Mouse (Mus musculus) liver, adult 2 months (tissue): ENCODE measurements at regions not wholly inside any gene's neighbourhood (a gene's known extent, or its start where the extent isn't known, plus 50 kb on each side); places are given as distances from the start of the nearest gene placed in this dataset.

Experiments
- DNase-seq: peaks from one replicate; pipeline ENCODE4 v3.0.0-alpha.2; 2011; ENCODE audit warnings: low read depth, low spot score; ENCODE audit errors: extremely low read depth
- H3K27ac ChIP-seq: fragments of 200-500 bp; replicated peaks from 2 replicates; pipeline ENCODE4 v1.5.1; 2012; ENCODE audit warnings: low read depth, mild to moderate bottlenecking, control low read depth, inconsistent platforms, low read length; ENCODE audit not compliant: insufficient read depth
- H3K27me3 ChIP-seq: fragments of 200-500 bp; 2 replicates; pipeline ENCODE4 v1.6.1; 2012; ENCODE audit warnings: mild to moderate bottlenecking, moderate library complexity, low read length, inconsistent platforms; ENCODE audit not compliant: control insufficient read depth, insufficient read depth
- H3K36me3 ChIP-seq: fragments of 200-500 bp; 2 replicates; pipeline ENCODE4 v1.6.1; 2012; ENCODE audit warnings: low read length, inconsistent platforms; ENCODE audit not compliant: control insufficient read depth, insufficient read depth
- H3K4me1 ChIP-seq: fragments of 200-500 bp; 2 replicates; pipeline ENCODE4 v1.6.1; 2011; ENCODE audit warnings: low read length; ENCODE audit not compliant: control insufficient read depth, insufficient read depth
- H3K4me3 ChIP-seq: fragments of 200-500 bp; 2 replicates; pipeline ENCODE4 v1.5.1; 2011; ENCODE audit warnings: low read depth, mild to moderate bottlenecking, control low read depth, low read length, moderate library complexity; ENCODE audit not compliant: insufficient read depth
- H3K79me2 ChIP-seq: fragments of 200-500 bp; 2 replicates; pipeline ENCODE4 v1.6.1; 2012; ENCODE audit warnings: inconsistent platforms, mild to moderate bottlenecking, low read length, moderate library complexity; ENCODE audit not compliant: control insufficient read depth, insufficient read depth
- H3K9ac ChIP-seq: fragments of 200-500 bp; 2 replicates; pipeline ENCODE4 v1.6.1; 2012; ENCODE audit warnings: low read depth, mild to moderate bottlenecking, control low read depth, inconsistent platforms, low read length
- CTCF ChIP-seq: fragments of 200-500 bp; IDR thresholded peaks from 2 replicates; pipeline ENCODE4 v1.5.1; 2011; ENCODE audit warnings: low read depth, low read length, control low read depth
- POLR2A ChIP-seq: fragments of 200-500 bp; IDR thresholded peaks from 2 replicates; pipeline ENCODE4 v1.6.1; 2011; ENCODE audit warnings: low read length, control low read depth; ENCODE audit not compliant: insufficient read depth; ENCODE audit errors: extremely low read depth
- WGBS: fragments of 180-500 bp; shearing (Covaris S2); methylation state at CpG from one replicate; pipeline ENCODE4 v1.1.7; 2018; 5-methylcytosine and 5-hydroxymethylcytosine counted together

- Histone ChIP-seq H3K4me3 (no peak overlapping the region), H3K36me3 (no peaks in the 10 kb centered on the region), H3K79me2 (no peaks in the 10 kb centered on the region), H3K27me3 (no peaks in the 10 kb centered on the region), H3K9ac (no peak overlapping the region), H3K27ac (no peak overlapping the region), H3K4me1 (no peaks in the 10 kb centered on the region)
- no peak for TF ChIP-seq CTCF
- TF ChIP-seq POLR2A: no peak
- WGBS: 81% methylated on average over 4 of the region's 4 CpGs
- DNase-seq: no peak
Observed at GRCm38 (mm10) chr14:116586742-116587141, 338.4 kb upstream of the Gpc6 start.

- H3K27ac ChIP-seq: no peak overlapping the region
- no peak overlapping the region for H3K9ac ChIP-seq
- no peak for DNase-seq
- H3K27me3 ChIP-seq: no peaks in the 10 kb centered on the region
- H3K4me1 ChIP-seq: no peaks in the 10 kb centered on the region
- TF ChIP-seq CTCF: no peak
- no peak for TF ChIP-seq POLR2A
- H3K79me2 ChIP-seq: no peaks in the 10 kb centered on the region
- WGBS: 80% methylated on average over 2 of the region's 2 CpGs
- H3K36me3 ChIP-seq: no peaks in the 10 kb centered on the region
- H3K4me3 ChIP-seq: no peak overlapping the region
Observed at GRCm38 (mm10) chr14:116589529-116589928, 335.6 kb upstream of the Gpc6 start.

- Histone ChIP-seq H3K9ac (no peak overlapping the region), H3K79me2 (no peaks in the 10 kb centered on the region), H3K27ac (no peak overlapping the region), H3K4me1 (no peaks in the 10 kb centered on the region), H3K4me3 (no peak overlapping the region), H3K27me3 (no peaks in the 10 kb centered on the region), H3K36me3 (no peaks in the 10 kb centered on the region)
- TF ChIP-seq CTCF (no peak), POLR2A (no peak)
- DNase-seq: no peak
- 78% methylated on average over 3 of the region's 3 CpGs for WGBS
Observed at GRCm38 (mm10) chr14:116590111-116590510, 335.0 kb upstream of the Gpc6 start.

- H3K4me3 ChIP-seq: no peak overlapping the region
- H3K27ac ChIP-seq: no peak overlapping the region
- H3K4me1 ChIP-seq: no peaks in the 10 kb centered on the region
- no peaks in the 10 kb centered on the region for H3K79me2 ChIP-seq
- no peak for DNase-seq
- no peaks in the 10 kb centered on the region for H3K36me3 ChIP-seq
- WGBS: 95% methylated on average over 2 of the region's 2 CpGs
- no peaks in the 10 kb centered on the region for H3K27me3 ChIP-seq
- no peak for TF ChIP-seq CTCF
- no peak overlapping the region for H3K9ac ChIP-seq
Observed at GRCm38 (mm10) chr14:116608130-116608529, 317.0 kb upstream of the Gpc6 start.

- no peak for TF ChIP-seq CTCF
- TF ChIP-seq POLR2A: no peak
- Histone ChIP-seq H3K27ac (no peak overlapping the region), H3K4me3 (no peak overlapping the region), H3K79me2 (no peaks in the 10 kb centered on the region), H3K27me3 (no peaks in the 10 kb centered on the region), H3K9ac (no peak overlapping the region), H3K4me1 (no peaks in the 10 kb centered on the region), H3K36me3 (no peaks in the 10 kb centered on the region)
- DNase-seq: no peak
- 87% methylated on average over 3 of the region's 3 CpGs for WGBS
Observed at GRCm38 (mm10) chr14:116611210-116611609, 313.9 kb upstream of the Gpc6 start.

- Histone ChIP-seq H3K9ac (no peak overlapping the region), H3K79me2 (no peaks in the 10 kb centered on the region), H3K27me3 (no peaks in the 10 kb centered on the region), H3K36me3 (no peaks in the 10 kb centered on the region), H3K4me3 (no peak overlapping the region), H3K4me1 (no peaks in the 10 kb centered on the region), H3K27ac (no peak overlapping the region)
- 68% methylated on average over 2 of the region's 2 CpGs for WGBS
- TF ChIP-seq POLR2A (no peak), CTCF (no peak)
- DNase-seq: no peak
Observed at GRCm38 (mm10) chr14:116632181-116632580, 292.9 kb upstream of the Gpc6 start.

GRCm38 (mm10) chr14:116642091-116642490 lies 283.0 kb upstream of the Gpc6 start:
- TF ChIP-seq POLR2A (no peak), CTCF (no peak)
- H3K4me3 ChIP-seq: no peak overlapping the region
- H3K79me2 ChIP-seq: no peaks in the 10 kb centered on the region
- no peak overlapping the region for H3K9ac ChIP-seq
- H3K27me3 ChIP-seq: no peaks in the 10 kb centered on the region
- no peaks in the 10 kb centered on the region for H3K36me3 ChIP-seq
- H3K27ac ChIP-seq: no peak overlapping the region
- DNase-seq: peak; percentile 51
- no peaks in the 10 kb centered on the region for H3K4me1 ChIP-seq
